Mouse (Mus musculus) adrenal gland, postnatal 10 days (tissue): ENCODE results near the gene Hpd. TPM values are rescaled to one million over a fixed set of nuclear protein-coding genes. Genes with fewer than 3 reads are reported as not detected.

Experiments used
- DNase-seq: peaks from one replicate; pipeline ENCODE4 v3.0.0; 2021; ENCODE audit warnings: mixed read lengths
- total RNA-seq, 2 experiments: library from RNA; stranded (reverse); gene quantifications; 2 replicates each; pipeline ENCODE4 v1.2.3; 2021

The Hpd gene
- total RNA-seq, 2 experiments from 2014 or later = 65.8 to 142 TPM

GRCm38 (mm10) chr5:123187306-123187705 is 4.8 kb upstream of the Hpd start:
- no peak for DNase-seq

DNA sequence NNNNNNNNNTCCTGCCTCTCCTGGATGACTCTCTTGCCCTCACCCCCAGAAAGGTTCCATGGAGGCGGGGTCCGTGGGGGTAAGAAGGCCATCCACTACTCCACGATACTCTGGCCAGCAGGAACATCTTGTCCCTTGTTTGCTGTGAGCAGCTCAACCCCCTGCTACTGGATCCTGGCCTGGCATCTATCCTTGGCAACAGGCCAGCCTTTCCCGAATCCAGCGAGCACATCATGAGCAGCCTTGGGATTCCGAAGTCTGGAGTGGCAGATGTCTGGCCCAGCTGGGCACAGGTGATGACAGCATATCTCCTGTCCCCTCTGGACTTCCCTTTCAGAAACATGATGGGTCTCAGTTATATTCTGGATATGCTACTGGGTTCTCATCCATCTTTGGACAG is 3.4 kb upstream of the Hpd start:
- DNase-seq = peak; percentile 62

DNA sequence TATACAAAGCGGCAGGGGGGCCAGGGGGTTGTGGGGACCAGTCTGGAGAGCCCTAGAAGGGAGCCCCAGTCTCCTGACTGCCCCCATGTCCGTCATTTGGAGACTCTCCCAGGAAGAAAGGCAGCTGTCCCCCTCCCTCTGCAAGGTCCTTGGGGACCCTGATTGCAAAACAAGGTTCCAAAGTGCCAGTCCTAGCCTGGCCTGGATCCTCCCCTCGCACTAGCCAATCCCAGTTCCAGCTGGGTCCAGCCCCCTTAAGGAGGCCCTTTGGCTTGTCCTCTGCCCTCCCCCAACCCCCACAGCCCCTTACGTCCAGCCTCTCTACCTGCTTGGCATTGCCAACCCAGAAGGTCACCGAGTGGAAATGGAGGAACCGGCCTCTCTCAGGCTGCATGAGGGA is 991 bp downstream of the Hpd start:
- peak; percentile 67 for DNase-seq

GRCm38 (mm10) chr5:123180390-123180789 is 2.1 kb downstream of the Hpd start:
- DNase-seq = no peak

- DNase-seq = no peak
These were observed 3.7 kb downstream of the Hpd start for GRCm38 (mm10) chr5:123178792-123179191.

DNA sequence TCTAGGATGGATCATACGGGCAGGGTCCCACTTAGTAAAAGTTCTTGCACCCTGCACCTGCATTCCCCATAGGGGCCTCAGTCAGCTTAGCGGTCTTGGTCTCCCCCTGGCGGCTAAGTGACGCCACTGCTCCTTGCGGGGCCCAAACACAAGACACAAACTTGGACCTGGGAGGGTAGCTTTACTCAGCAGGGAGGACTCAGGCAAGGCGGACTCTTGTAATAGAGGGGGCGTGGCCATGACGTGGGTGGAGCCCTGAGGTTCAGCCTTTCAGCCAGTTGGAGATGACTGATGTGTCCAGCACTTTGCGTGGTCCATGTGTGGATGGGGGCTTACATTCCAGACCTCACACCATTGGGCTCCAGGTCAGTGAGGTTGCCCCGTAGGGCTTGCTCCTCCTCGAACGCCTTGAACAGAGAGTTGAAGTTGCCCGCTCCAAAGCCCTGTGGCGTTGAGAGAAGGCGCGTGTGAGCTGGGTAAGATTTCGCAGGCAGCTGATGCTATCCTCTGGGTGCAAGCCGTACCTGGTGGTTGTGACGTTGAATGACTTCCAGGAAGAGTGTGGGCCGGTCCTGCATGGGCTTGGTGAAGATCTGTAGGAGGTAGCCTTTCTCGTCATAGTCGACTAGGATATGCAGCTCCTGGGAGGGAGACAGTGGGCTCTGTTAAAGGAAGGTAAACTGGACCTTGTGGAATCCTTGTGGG is 10.7 kb downstream of the Hpd start:
- peak; percentile 92 for DNase-seq

- DNase-seq = no peak
These were observed 12.2 kb downstream of the Hpd start for GRCm38 (mm10) chr5:123170365-123170764.

GRCm38 (mm10) chr5:123169284-123169683 is 13.2 kb downstream of the Hpd start, which contains the start of gene Psmd9:
Gene Psmd9, plus strand, starts transcription at chr5:123169413.
- DNase-seq = no peak

DNA sequence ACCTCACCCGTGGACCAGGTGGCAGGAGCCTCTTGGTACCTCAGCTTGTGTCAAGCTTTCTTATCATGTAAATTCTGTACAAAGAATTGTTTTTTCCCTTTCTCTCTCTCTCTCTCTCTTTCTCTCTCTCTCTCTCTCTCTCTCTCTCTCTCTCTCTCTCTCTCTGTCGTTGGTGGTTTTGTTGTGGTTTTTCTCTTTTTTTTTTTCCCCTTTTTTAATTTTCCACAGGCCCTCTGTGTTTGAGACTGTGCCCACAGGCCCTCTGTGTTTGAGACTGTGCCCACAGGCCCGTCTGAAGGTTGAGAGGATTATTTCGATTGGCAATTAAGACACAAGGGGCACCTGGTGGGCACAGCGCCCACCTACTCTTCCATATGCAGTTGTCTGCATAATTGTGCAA is 14.9 kb downstream of the Hpd start:
- DNase-seq = no peak

DNA sequence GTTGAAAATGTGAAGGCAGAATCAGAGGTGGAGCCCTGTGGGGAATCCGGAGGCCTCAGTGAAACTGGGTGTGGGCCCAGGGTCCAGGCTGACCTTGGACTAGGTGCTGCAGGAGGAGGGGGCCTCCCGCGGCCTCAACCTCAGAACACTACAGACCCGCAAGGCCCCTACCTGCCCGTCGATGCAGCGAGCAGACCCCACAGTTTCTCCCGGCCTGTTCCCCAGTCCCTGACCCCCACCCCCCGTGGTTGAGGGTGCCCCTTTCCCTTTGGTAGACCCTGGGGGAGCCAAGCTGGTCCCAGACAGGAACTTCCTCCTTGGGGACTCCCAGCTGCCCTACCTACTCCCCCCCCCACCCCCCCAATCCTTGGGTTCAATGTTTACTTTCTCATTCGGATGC is 16.1 kb downstream of the Hpd start:
- DNase-seq = no peak

- no peak for DNase-seq
These were observed 19.6 kb downstream of the Hpd start for GRCm38 (mm10) chr5:123162942-123163341.

- peak; percentile 81 for DNase-seq
These were observed 22.2 kb downstream of the Hpd start for GRCm38 (mm10) chr5:123160341-123160740.

GRCm38 (mm10) chr5:123159866-123160265 is 22.7 kb downstream of the Hpd start:
- no peak for DNase-seq

- DNase-seq = peak; percentile 82
These were observed 23.1 kb downstream of the Hpd start for GRCm38 (mm10) chr5:123159446-123159845.

DNA sequence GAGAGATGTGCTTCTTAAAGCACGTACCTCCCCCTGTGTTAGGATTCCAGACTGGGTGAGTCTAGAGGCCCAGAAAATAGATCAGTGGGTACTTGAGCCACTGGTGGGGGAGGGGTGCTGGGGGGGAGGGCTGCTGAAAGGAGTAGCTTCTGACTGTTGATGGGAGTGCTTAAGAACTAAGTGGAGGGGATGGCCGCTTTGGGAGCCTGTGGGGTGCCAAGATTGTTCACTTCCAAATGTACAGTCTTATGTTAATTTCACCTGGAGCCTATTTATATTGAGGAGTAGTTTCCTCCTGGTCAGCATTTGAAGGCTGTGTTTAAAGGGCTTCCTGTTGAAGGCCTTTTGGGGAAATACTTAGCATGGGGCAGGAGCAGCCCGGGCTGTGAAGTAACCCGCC is 24.6 kb downstream of the Hpd start:
- DNase-seq = no peak

GRCm38 (mm10) chr5:123156763-123157162 is 25.8 kb downstream of the Hpd start:
- peak; percentile 55 for DNase-seq

GRCm38 (mm10) chr5:123155425-123155824 is 27.1 kb downstream of the Hpd start:
- DNase-seq = peak; percentile 80

DNA sequence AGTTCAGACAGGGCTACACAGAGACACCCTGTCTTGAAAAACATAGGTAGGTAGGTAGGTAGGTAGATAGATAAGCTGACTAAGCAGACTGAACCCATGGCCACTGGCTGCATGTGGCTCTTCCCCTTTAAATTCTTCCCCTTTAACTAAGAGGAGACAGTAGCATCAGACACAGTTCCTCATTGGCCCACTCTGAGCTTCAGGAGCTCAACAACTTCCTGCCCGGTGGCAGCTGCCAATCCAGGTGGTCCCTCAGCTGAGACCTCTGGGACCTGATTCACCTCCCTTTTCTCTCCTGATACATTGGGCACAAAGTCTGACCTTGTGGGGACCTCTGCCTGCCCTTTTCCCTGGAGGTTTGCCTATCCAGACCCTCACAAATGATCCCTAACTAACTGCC is 29.6 kb downstream of the Hpd start:
- no peak for DNase-seq

DNA sequence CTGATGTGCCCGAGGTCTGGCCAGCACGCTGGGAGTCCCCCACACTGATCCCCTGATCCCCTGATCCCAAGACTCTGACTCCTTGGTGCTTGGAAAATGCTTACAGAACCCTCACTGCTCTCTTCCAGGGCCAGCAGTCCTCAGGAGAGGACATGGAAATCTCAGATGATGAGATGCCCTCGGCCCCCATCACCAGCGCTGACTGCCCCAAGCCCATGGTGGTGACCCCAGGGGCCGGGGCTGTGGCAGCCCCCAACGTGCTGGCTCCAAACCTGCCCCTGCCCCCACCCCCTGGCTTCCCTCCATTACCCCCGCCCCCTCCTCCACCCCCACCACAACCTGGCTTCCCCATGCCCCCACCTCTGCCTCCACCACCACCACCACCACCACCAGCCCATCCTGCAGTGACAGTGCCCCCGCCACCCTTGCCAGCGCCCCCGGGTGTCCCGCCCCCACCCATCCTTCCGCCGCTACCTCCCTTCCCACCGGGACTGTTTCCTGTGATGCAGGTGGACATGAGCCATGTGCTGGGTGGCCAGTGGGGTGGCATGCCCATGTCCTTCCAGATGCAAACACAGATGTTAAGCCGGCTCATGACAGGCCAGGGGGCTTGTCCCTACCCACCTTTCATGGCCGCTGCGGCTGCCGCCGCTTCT is 30.7 kb downstream of the Hpd start:
- DNase-seq = no peak

DNA sequence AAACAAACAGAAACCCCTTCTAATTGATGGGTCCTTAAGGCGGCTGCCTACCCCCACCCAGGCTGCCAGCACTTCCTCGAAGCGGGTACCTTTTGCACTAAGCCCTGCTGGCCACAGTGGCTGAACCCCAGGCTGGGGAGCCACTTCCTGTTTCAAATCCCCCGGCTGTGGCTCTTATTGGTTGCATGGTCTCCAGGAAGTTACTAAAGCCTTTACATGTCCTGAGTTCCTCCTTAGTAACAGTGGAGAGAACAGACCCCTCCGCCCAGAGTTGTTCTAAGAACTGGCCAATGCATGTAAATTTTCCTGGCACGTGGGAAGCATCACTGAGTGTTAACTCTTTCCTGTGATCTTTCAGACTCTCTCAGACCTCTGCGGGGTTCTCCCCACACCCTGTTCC is 31.4 kb downstream of the Hpd start:
- DNase-seq = peak; percentile 51

DNA sequence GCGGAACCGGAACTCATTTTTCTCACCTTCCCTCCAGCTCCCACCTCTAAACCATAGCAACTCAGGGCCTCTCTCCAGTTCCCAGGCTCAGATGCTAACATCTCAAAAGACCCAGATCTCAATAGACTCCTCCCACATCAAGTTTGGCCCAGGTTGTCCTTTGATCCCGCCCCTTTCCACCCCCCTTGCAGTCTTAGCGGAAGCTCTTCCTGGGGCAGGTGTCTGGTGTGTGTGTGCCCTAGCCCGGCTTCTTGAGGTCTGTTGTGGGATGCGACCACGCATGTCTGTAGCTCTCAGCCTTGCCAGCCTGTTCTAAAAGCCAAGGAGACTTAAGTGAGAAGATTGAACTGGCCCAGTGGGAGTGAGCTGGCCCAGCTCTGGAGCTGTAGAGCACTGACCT is 31.9 kb downstream of the Hpd start:
- DNase-seq = no peak

DNA sequence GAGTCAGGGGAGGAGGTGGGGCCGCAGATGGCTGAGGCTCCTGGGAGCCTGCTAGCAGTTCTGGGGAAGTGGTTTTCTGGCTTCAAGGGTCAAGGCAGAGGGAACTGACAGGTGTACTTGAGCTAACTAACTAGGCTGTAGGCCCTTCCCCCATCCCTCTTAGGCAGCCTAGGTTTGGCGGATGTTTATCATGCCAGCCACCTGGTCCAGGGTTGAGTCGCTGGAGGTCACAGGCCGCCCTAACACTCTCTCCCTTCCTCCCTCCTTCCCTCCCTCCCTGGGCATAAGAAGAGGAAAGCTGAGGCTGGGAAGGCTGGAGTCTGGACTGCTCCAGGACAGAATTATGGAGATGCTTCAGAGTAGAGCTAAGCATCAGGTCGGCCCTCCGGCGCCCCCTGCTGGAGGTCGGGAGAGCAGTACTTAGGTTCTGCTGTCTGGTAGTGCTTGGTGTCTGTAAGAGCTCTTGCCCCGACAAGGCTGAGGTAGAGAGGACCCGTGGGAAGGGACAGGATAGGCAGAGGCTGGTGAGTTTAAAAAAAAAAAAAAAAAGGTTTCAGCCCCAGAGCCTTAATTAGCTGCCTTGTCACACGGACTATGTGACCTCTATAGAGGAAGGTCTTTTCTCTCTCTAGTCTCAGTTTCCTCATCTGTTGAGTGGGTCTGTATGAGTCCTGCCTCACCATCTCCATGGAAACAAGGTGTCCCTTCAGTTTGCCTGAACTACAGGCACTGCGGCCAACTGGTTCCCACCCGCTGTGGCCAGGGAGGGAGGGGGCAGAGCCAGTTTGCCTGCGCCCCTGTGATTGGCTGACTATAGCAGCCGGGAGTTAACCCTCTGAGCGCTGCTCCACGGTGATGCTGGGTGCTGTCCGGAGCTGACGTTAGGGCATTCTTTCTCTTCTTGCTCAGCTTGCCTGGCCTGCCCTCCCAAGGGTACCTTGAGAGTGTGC is 32.8 kb downstream of the Hpd start:
- peak; percentile 96 for DNase-seq
